Mouse (Mus musculus) lung, postnatal 14 days (tissue): ENCODE data around the gene Plekhs1.

Experiments used
- DNase-seq: peaks from one replicate; pipeline ENCODE4 v3.0.0; 2021

The Plekhs1 gene

DNA sequence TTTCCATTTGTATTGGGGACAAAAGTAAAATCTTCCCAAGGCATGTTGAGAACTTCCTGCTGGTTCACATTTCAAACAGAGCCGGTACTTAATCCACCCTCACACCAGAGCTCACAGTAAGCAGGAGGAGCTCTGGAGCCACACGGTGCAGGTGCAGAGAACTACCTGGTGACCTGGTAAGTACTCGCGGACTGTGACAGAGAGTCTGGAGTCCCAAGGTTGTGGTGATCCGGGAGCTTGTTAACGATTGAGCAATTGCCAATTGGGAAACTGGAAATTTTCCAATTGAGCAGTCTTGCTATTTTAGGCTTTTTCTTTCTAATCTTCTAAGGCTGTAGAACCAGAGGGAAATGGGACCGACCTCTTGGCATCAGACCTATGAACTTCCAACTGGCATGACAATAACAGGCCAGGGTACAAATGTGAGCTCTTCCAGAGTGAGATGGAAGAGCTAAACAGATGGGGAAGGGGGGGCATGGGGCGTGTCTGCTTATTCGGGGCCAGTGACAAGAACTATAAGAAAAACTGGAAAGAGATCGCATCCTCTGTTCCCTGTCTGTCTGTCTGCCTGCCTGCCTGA lies at the start of gene Plekhs1:
Gene Plekhs1, plus strand, starts transcription at position 119 of the 580 bp plus-strand sequence.
- DNase-seq: no peak

DNA sequence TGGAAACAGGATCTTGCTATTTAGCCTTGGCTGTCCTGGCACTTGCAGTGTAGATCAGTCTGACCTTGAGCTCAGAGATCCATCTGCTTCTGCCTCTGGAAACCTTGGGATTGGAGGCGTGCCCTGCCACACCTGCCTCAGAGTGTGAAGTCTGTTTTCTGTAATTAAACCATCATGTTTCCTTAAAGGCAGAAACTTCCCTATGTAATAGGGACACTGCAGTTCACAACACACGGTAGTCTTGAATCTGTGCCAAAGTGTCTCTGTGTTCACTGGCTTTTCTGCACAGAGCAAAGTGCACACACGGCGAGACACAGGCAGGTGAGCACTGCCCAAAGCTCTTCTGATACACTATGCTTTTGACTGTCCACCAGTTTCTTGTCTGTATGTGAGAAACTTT lies 43.0 kb upstream of the Plekhs1 start:
- DNase-seq: no peak

DNA sequence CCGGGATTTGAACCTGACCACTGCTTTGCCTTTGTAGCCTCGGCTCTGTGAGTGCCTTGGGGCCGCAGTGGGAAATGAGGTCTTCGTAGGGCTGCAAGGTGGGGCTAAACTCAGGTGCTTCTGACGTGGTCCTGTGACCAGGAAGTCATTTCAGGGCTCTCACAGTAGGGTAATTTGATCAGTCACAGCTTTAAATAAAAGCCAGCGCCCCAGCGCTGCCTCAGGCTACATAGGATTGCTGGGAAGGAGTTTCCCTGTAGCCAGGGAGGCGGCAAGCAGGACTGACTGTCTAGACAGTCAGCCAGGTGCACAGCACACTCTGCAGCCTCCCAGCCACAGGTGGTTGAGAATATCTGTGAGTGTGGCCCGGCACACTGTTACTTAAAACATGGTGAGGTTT lies 42.0 kb upstream of the Plekhs1 start:
- no peak for DNase-seq

DNA sequence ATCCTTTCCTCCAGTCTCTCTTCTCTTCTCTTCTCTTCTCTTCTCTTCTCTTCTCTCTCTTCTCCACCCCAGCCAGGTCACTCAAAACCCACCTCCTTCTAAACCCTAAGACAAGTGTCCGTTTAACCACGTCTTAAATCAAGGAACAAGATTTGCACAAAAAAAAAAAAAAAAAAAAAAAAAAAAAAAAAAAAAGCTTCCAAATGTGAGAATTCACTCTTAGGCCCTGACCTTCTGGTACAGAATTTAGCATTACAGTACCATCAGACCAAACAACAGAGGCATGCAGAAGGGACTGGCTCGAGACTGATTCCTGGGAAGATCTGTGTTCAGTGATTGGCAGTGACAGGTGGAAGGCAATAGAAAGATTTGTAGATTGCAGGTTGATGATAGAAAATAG lies 41.1 kb upstream of the Plekhs1 start:
- no peak for DNase-seq

GRCm38 (mm10) chr19:56422476-56423338 lies 38.7 kb upstream of the Plekhs1 start:
- peak; percentile 92 for DNase-seq

DNA sequence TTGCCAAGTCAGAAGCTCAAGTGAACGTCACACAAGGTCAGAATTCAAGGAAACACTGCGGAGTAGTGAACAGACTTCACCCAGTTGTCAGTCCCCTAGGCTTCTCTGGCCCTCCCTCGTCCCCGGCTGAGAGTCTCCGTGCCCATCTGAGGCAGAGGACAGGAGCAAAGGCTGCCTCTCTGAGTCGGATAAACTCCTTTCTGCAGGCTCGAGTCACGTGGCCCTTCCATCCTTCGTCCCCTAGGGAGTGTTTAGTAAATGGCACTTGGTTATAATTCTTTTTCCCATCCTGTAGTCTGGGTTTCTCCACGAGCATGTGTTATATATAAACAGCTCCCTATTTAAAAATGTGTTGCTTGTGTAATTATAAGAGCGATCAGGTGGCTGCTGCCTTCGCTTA lies 38.1 kb upstream of the Plekhs1 start:
- no peak for DNase-seq

DNA sequence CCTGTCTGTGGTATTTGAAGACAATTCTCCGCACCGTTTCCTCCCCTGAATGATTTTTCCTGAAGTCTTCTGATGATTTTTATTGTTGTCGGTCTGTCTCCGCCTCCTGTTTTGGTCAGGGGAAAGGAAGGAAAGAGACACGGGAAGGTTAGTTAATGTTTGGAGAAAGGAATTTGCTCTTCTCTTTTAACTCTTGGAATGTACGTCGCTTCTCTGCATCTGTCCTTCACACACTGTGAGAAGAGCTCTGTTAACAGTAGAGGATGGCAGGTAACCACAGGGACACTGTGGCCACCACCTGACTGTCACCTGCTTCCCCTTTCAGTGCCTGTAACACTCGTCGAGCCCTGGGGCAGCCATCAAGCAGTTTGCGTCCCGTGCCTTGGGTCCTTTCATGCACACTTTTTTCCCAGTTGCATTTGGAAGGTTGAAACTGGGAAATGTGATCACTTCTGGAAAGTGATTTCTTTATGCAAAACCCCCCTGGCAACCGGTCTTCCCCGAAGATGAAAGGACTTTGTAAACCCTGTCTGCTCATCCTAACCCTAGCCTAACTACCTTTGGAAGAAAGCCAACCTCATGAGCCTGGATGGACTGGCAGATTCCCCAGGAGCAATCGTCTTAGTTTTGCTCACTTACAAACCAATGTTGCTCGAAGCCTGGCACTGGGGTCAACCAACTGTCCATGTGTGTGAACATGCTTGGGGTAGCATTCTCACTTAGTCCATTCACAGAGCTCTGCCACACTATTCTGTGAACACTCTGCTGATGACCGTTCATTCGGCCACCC lies 36.6 kb upstream of the Plekhs1 start:
- DNase-seq: no peak

DNA sequence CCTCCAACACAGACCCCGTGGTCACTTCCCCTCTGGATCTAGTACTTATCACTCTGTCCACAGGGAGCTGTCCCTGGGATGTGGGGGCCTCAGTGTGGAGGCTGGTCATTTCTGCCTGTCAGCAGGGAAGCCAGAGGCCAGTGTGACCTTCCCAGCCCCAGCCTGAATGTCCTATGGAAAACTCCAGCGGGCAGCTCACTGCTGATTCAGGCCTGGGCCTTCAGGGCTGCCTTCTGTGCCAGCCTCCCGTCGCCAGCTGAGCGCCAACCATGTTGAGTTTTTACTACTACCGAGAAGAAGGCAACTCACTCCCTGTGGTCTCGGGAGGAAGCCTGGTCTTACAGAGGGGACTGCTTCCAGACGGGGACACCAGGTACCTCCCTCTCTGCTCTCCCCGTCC lies 35.9 kb upstream of the Plekhs1 start:
- no peak for DNase-seq

DNA sequence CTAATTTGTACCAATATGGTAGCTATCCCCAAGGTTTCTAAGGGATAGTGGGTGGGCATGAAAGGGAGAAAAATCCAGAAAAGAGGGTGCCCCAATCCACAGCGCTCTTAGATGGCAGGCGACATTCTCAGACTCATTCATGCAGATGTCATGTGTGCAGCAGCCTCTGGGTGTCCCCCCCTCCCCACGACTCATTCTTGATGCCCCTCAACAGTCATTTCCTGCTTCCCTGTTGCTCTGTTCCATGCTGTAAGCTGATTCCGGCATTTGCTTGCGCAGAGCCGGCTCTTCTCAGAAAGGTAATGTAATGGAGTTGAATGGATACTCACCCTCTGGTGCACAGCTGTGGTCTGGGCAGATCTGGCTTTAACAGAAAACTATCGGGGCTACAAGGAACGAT lies 31.1 kb upstream of the Plekhs1 start:
- no peak for DNase-seq

DNA sequence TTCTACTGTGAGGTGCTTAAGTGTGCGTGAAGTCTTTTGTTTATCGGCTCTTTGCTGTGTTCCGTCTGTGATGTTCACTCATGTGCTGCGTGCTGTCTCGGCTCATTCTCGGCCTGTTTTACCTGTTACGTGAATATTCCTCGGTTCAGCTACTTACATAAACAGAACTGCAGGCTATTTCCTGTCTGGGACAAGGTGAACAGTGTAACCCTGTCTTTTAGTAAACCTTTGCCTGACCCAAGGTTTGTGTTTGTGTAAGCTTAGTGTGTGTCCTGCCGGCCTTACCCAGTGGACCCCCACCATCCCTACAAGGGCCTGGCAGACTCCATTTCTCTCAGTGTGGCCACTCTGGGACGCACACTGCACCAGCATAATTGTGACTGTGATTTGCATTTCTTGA lies 28.7 kb upstream of the Plekhs1 start:
- no peak for DNase-seq

DNA sequence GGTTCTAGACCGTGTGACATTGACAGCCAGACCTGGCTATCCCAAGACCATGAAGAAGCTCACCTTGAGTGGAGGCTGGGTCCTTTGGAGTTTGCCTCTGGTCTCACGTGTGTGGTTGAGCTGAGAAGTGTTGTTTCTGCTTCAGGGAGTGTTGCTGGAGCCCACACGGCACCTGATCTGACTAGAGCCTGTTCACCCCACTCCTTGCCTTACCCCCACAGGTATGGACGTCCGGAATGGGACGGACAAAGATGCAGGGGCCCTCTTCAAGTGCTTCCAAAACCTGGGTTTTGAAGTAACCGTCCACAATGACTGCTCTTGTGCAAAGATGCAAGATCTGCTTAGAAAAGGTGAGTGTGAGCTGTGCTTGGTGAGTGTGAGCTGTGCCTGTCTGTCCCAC lies 27.9 kb upstream of the Plekhs1 start:
- DNase-seq: no peak

GRCm38 (mm10) chr19:56436380-56436779 lies 25.1 kb upstream of the Plekhs1 start:
- DNase-seq: no peak

DNA sequence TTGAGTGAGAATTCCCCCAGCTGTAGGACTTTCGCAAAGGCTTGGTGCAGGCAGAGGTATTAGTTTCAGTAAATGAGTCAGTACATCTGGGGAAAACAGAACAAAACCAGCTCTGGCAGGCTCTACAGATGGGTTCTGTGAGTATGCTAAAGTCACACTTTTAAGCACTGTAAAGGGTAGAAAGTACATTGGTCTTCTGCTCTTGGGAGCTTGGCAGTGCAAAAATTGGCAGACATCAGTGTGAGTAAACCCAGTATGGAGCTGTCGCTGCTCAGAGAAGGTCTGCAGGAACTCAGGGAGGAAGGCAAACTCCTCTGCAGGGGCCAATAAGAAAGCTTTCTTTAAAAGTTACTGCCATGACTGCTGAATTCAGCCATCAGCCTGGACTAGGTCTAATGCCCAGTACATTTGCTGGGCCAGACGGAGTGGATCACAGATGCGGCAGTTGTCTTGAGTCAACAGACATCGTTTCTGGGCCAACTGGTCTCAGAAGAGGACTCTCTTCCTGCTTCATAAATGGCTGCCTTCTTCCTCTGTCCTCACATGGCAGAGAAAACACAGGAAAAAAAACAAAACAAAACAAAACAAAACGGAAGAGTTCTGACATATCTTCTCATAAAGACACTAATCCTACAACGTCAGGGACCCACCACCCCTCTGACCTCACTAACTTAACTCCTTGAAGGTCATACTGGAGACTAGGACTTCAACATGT lies 22.9 kb upstream of the Plekhs1 start:
- peak; percentile 40 for DNase-seq

GRCm38 (mm10) chr19:56439072-56439434 lies 22.4 kb upstream of the Plekhs1 start:
- DNase-seq: no peak

DNA sequence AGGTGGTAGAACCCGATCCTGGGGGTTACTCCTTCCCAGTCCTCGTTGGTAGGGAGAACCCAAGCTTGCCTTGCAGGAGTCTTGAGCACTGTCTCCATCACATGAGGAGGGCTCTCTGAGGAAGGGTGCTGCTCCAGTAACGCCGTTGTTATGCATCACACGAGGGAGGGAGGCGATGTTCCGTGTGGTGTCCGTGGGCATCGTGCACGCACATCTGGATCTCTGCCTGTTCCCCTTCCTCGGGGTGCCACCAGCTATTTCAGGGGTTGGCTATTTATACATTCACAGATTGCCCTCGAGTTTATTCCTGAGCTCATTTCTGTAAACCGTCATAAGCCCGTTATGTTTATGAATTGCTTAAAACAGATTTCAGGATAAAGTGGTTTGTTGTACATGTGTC lies 18.0 kb upstream of the Plekhs1 start:
- DNase-seq: no peak

- no peak for DNase-seq
These were observed 12.7 kb upstream of the Plekhs1 start for GRCm38 (mm10) chr19:56448784-56449183.

- no peak for DNase-seq
These were observed 11.9 kb upstream of the Plekhs1 start for GRCm38 (mm10) chr19:56449537-56449936.

DNA sequence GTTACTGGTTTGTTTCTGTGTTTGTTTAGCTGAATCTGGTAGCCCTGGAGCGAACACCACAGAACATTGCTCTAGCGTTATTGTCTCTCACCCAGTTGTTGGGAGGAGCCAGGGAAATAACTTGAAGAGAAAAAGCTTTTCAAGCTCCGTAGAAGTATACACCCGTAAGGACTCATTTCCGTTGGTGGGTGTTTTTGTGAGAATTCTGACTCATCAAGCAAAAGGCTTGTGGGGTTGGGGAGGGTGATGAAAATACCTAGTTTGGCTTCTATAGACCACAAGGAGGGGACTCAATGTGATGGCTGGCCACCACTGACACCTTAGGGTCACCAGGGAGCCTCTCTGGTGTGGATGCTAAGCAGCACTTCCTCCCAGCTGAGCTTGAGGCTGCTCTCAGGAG lies 10.5 kb upstream of the Plekhs1 start:
- no peak for DNase-seq

DNA sequence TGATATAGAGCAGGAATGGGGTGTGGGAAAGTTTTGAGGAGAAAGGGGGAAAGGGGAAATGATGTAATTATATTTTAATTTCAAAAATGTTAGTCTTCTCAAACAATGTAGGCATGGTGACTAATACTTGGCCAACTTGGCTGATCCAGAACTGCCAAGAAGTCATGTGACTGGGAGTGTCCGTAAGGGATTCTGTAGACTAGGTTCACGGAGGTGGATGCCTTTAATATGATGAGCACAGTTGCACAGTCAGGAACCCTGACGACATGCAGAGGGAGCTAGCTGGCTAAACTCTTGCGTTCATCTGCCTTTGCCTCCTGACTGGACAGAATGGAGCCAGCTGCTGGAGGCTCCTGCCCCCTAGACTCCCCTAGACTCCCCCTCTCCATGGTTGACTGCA lies 9.6 kb upstream of the Plekhs1 start:
- DNase-seq: no peak

DNA sequence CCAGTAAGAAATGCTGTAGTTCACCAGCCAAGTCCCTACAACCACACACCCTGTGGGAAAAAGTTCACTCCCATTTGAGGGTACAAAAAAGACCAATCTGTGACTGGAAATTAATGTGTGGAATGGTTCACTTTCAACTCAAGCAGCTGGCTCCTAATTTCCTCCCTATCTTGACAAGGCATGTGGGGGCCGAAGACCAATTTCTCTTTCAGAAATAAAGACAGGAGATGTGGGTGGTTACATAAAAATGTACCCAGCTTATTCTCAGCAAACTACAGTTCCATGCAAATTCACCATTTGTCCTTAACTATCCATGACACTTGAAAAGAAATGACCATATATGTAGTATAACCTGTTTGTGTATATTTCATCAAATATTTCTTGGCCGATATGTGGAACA lies 9.0 kb upstream of the Plekhs1 start:
- no peak for DNase-seq

- DNase-seq: no peak
These were observed 6.6 kb upstream of the Plekhs1 start for GRCm38 (mm10) chr19:56454862-56455261.

DNA sequence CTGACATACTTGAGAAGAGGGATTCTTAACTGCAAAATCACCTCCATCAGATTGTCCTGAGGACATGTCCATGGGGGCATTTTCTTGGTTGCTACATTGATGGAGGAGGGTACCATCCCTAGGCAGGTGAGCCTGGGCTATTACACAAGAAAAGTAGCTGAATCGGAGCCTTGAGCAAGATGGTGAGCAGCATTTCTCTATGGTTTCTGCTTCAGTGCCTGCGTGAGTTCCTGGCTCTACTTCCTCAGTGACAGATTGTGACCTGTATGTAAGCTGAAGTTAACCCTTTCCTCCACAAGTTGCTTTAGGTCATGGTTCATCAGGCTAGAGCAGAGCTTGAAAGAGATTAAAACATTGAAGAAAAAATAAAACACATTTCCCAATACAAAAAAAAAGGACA lies 6.1 kb upstream of the Plekhs1 start:
- no peak for DNase-seq

GRCm38 (mm10) chr19:56457569-56457968 lies 3.9 kb upstream of the Plekhs1 start:
- DNase-seq: no peak
